Mouse (Mus musculus) stomach, postnatal 0 days (tissue): ENCODE measurements around the gene Sik3.

ENCODE experiments used
- CTCF ChIP-seq: IDR thresholded peaks from 2 replicates; pipeline ENCODE4 v1.5.1; 2016; ENCODE audit warnings: antibody characterized with exemption, low read depth, mild to moderate bottlenecking, moderate library complexity
- EP300 ChIP-seq: optimal IDR thresholded peaks from 2 replicates; pipeline ENCODE3; 2016; ENCODE audit warnings: antibody characterized with exemption

DNA sequence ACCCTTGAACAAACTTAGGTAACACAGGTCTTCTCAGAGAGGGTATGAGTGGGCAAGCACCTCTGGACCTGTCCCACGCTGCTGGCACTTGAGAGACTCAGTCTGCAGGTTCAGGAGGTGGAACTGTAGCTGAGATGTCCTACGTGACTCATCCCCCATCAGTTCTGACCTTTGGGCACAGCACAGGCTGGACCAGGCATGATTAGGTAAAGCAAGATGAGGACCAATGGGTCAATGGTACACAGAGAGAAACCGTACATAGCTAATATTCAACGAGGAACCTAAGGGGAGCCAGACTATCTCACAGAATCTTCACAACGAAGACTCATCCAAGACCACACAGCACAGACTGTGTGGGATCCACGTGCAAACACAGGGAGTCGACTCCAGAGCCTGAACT, 226.2 kb downstream of the Sik3 start:
- TF ChIP-seq CTCF (no peak), EP300 (no peak)
